Mouse (Mus musculus) midbrain, embryonic 12.5 days (tissue): ENCODE results near the gene C130026I21Rik. TPM values are rescaled to one million over a fixed set of nuclear protein-coding genes. Genes with fewer than 3 reads are reported as not detected.
"Not testable (repeated sequence)": the region's sequence is repeated elsewhere in the genome, so short reads cannot be mapped to it uniquely, and the experiment has no call there.

Experiments used
- ATAC-seq: fragments of 200-750 bp; cut with Nextera tagmentation; 2 replicates; pipeline ENCODE4 v1.8.0; 2017; ENCODE audit warnings: low read depth, moderate TSS enrichment, moderate library complexity; ENCODE audit not compliant: low FRiP score
- H3K27ac ChIP-seq: fragments of 300-500 bp; sonication (generic); replicated peaks from 2 replicates; pipeline ENCODE4 v1.5.1; 2016; ENCODE audit warnings: mild to moderate bottlenecking
- H3K27me3 ChIP-seq: fragments of 300-500 bp; sonication (generic); 2 replicates; pipeline ENCODE4 v1.6.1; 2016; ENCODE audit warnings: mild to moderate bottlenecking
- H3K36me3 ChIP-seq: fragments of 300-500 bp; sonication (generic); 2 replicates; pipeline ENCODE4 v1.6.1; 2016
- H3K4me1 ChIP-seq: fragments of 300-500 bp; sonication (generic); 2 replicates; pipeline ENCODE4 v1.6.1; 2016
- H3K4me2 ChIP-seq: fragments of 300-500 bp; sonication (generic); replicated peaks from 2 replicates; pipeline ENCODE4 v1.6.1; 2016; ENCODE audit warnings: mild to moderate bottlenecking, moderate library complexity
- H3K4me3 ChIP-seq: fragments of 300-500 bp; sonication (generic); 2 replicates; pipeline ENCODE4 v1.5.1; 2016; ENCODE audit warnings: mild to moderate bottlenecking
- H3K9ac ChIP-seq: fragments of 300-500 bp; sonication (generic); replicated peaks from 2 replicates; pipeline ENCODE4 v1.6.1; 2016; ENCODE audit warnings: mild to moderate bottlenecking, moderate library complexity
- H3K9me3 ChIP-seq: fragments of 300-500 bp; sonication (generic); 2 replicates; pipeline ENCODE4 v1.6.1; 2016; ENCODE audit warnings: mild to moderate bottlenecking
- WGBS: fragments of 180-500 bp; shearing (Covaris S2); methylation state at CpG from one replicate; pipeline ENCODE4 v1.1.7; 2016; 5-methylcytosine and 5-hydroxymethylcytosine counted together
- polyA plus RNA-seq: library from polyadenylated mRNA; unstranded; fragments of >200 nt; fragmentation: Nextera tagmentation; extraction: Ambion mirVana; gene quantifications from 2 replicates; pipeline ENCODE4 v1.2.1, GENCODE M21; 2016

C130026I21Rik gene
- polyA plus RNA-seq, 1 experiment from 2014 or later: not detected

DNA sequence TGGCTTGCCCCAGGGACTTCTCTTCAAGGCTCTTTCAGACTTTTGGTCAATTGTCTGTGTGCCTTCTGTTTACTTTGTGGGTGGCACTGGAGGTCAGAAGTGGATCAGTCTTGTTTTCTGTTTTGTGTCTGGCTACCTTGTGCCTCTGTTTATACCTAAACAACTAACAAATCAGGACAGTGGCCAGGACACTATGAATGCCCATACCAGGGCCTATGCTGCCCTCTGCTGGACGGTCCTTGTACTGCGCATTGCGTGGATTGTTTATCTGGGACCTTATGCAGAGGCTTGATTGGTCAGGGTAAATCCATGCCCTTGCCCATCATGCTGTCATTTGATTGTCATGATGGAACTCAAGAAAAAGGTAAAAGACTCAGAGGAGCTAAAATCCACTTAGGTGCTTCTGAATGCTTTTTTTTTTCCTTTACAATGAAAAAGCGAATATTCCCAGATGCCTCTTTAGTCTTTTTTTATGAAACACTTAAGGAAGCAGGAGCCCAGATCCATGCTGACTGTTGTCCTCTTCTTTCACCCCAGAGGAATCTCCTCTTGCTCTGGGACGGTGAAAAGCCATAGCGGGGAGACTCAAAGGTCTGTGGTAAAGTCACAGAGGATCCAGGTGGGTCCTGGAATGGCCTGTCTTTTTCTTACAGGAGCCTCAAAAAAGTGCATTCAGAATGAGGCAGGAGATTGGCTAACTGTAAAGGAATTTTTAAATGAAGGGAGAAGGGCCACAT lies 155.5 kb downstream of the C130026I21Rik start:
- H3K4me1 ChIP-seq, H3K27ac ChIP-seq, H3K4me2 ChIP-seq, H3K9ac ChIP-seq, H3K4me3 ChIP-seq, H3K27me3 ChIP-seq, H3K36me3 ChIP-seq, ATAC-seq: not testable (repeated sequence)
- peaks cover 13% of the 10 kb centered on the region for H3K9me3 ChIP-seq
- 53% methylated on average over 6 of the region's 6 CpGs for WGBS

- H3K27me3 ChIP-seq, H3K4me3 ChIP-seq, H3K36me3 ChIP-seq, H3K4me2 ChIP-seq, H3K9ac ChIP-seq, H3K27ac ChIP-seq, H3K4me1 ChIP-seq: not testable (repeated sequence)
- ATAC-seq: peak; percentile 65
- peaks cover 13% of the 10 kb centered on the region for H3K9me3 ChIP-seq
- WGBS: 74% methylated on average over 3 of the region's 3 CpGs
Observed at GRCm38 (mm10) chr1:85114078-85114477, 156.3 kb downstream of the C130026I21Rik start.

DNA sequence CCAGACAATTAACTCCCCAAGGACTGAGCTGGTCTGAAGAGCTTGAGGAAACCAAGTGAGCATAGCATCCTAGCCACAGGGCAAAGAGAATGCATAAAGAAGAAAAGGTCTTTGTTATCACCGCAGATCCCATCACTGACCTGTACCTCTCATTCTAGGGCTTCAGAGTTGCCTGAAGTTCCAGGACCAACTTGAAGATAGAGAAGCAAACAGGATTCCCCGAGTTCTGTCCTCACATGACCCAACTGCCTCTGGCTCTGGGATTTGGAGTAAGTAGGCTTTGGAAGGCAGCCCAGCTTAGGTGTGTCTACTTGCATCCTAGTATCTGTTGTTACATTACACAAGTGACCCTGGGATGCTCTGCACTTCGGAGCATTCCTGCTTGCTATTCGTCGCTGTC lies 157.5 kb downstream of the C130026I21Rik start:
- H3K36me3 ChIP-seq, H3K4me1 ChIP-seq, H3K27ac ChIP-seq, H3K4me2 ChIP-seq, H3K27me3 ChIP-seq, H3K4me3 ChIP-seq, H3K9ac ChIP-seq, ATAC-seq: not testable (repeated sequence)
- 72% methylated on average over 2 of the region's 5 CpGs for WGBS
- H3K9me3 ChIP-seq: peaks cover 13% of the 10 kb centered on the region

DNA sequence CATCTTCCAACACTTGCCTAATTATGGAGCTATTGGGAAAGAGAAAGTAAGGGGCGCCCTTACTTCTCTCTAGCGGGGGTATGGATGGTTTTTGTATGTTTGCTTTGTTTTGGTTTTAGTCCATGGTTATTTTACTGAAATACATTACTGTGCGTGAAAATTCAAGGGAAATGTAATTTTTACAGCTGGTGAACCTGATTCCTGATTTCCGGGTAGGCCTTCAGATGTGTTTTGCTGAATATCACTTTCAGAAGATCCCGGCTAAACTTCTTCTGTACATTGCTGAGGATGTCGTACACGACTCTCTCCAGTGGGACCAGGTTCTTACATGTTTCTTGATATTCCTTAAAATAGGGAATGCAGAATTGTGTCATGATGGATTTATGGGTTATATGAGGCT lies 158.1 kb downstream of the C130026I21Rik start:
- H3K36me3 ChIP-seq, ATAC-seq, H3K27ac ChIP-seq, H3K9me3 ChIP-seq, H3K9ac ChIP-seq, H3K27me3 ChIP-seq, H3K4me1 ChIP-seq, H3K4me2 ChIP-seq, H3K4me3 ChIP-seq: not testable (repeated sequence)
- WGBS: 86% methylated on average over 7 of the region's 7 CpGs

GRCm38 (mm10) chr1:85111572-85111971 lies 158.8 kb downstream of the C130026I21Rik start:
- not testable (repeated sequence) for H3K36me3 ChIP-seq, H3K9ac ChIP-seq, H3K27ac ChIP-seq, H3K9me3 ChIP-seq, H3K4me1 ChIP-seq, H3K4me3 ChIP-seq, H3K4me2 ChIP-seq, H3K27me3 ChIP-seq, ATAC-seq
- WGBS: 70% methylated on average over 10 of the region's 10 CpGs

DNA sequence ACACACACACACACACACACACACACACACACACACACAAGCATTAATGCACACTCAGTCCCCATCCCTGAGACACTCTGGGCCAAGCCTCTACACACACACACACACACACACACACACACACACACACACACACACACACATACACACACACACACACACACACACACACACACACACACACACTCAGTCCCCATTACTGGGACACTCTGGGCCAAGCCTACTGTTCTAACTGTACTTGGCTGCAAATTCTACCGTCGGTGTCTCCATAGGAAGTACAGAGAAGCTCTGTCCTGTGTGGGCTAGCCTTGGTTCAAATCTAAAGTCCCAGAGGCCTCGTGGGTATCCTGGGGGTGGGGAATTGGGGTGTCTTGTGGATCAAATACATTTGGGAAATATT lies 159.5 kb downstream of the C130026I21Rik start:
- not testable (repeated sequence) for ATAC-seq, H3K27ac ChIP-seq, H3K9me3 ChIP-seq, H3K27me3 ChIP-seq, H3K4me3 ChIP-seq, H3K4me1 ChIP-seq, H3K36me3 ChIP-seq, H3K9ac ChIP-seq, H3K4me2 ChIP-seq
- 69% methylated on average over 2 of the region's 3 CpGs for WGBS

GRCm38 (mm10) chr1:85109753-85110152 lies 160.6 kb downstream of the C130026I21Rik start, which contains the start of gene A530032D15Rik:
A530032D15Rik (minus strand) TSS chr1:85109853.
- H3K4me2 ChIP-seq, H3K36me3 ChIP-seq, H3K4me3 ChIP-seq, H3K9me3 ChIP-seq, H3K4me1 ChIP-seq, H3K27me3 ChIP-seq, ATAC-seq, H3K9ac ChIP-seq, H3K27ac ChIP-seq: not testable (repeated sequence)
- WGBS: no CpG with 5 or more reads among the region's 7 CpGs

DNA sequence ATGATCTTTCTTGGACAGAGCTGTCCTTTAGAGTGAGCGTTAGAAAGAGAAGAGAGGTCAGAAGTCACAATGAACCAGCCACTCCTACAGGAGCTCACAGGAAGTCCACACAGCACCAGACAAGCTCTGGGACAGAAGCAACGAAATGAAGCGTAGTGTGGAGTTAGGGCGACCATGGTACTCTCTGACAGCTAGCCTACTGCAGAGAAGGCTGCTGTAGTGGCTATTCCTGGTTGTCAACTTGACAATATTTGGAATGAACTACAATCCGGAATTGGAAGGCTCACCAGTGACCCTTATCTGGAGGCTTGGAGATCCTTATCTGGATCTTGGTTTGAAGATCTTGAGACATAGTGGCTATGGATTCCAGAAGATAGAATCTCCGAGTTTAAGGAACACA lies 164.4 kb downstream of the C130026I21Rik start:
- H3K27me3 ChIP-seq, ATAC-seq, H3K9ac ChIP-seq, H3K27ac ChIP-seq, H3K9me3 ChIP-seq, H3K4me1 ChIP-seq, H3K4me3 ChIP-seq, H3K4me2 ChIP-seq, H3K36me3 ChIP-seq: not testable (repeated sequence)
- WGBS: 71% methylated on average over 5 of the region's 6 CpGs

- H3K27ac ChIP-seq, H3K4me2 ChIP-seq, H3K9me3 ChIP-seq, H3K9ac ChIP-seq, ATAC-seq, H3K27me3 ChIP-seq, H3K4me3 ChIP-seq, H3K36me3 ChIP-seq, H3K4me1 ChIP-seq: not testable (repeated sequence)
- 80% methylated on average over 4 of the region's 4 CpGs for WGBS
Observed at GRCm38 (mm10) chr1:85105336-85105735, 165.0 kb downstream of the C130026I21Rik start.

- not testable (repeated sequence) for H3K9ac ChIP-seq, H3K4me3 ChIP-seq, H3K4me2 ChIP-seq, ATAC-seq, H3K27ac ChIP-seq, H3K36me3 ChIP-seq, H3K27me3 ChIP-seq, H3K4me1 ChIP-seq, H3K9me3 ChIP-seq
- 90% methylated on average over 4 of the region's 4 CpGs for WGBS
Observed at GRCm38 (mm10) chr1:85101754-85102153, 168.6 kb downstream of the C130026I21Rik start.

DNA sequence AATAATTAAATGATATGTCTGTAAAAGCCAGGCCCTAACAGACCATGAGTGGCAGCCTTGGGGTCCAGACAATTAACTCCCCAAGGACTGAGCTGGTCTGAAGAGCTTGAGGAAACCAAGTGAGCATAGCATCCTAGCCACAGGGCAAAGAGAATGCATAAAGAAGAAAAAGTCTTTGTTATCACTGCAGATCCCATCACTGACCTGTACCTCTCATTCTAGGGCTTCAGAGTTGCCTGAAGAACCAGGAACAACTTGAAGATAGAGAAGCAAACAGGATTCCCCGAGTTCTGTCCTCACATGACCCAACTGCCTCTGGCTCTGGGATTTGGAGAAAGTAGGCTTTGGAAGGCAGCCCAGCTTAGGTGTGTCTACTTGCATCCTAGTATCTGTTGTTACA lies 170.5 kb downstream of the C130026I21Rik start, which contains the start of gene Gm10553:
Gene Gm10553, plus strand, starts transcription at position 301 of the 400 bp plus-strand sequence.
- not testable (repeated sequence) for ATAC-seq, H3K4me3 ChIP-seq, H3K27ac ChIP-seq, H3K4me2 ChIP-seq, H3K4me1 ChIP-seq, H3K9me3 ChIP-seq, H3K36me3 ChIP-seq, H3K9ac ChIP-seq, H3K27me3 ChIP-seq
- WGBS: 68% methylated on average over 1 of the region's 1 CpGs

- H3K9ac ChIP-seq, H3K27ac ChIP-seq, ATAC-seq, H3K27me3 ChIP-seq, H3K9me3 ChIP-seq, H3K4me2 ChIP-seq, H3K36me3 ChIP-seq, H3K4me3 ChIP-seq, H3K4me1 ChIP-seq: not testable (repeated sequence)
- WGBS: 77% methylated on average over 7 of the region's 7 CpGs
Observed at GRCm38 (mm10) chr1:85099081-85099480, 171.3 kb downstream of the C130026I21Rik start.

GRCm38 (mm10) chr1:85093011-85093572 lies 177.3 kb downstream of the C130026I21Rik start:
- not testable (repeated sequence) for H3K4me2 ChIP-seq, H3K36me3 ChIP-seq, H3K4me1 ChIP-seq, H3K9me3 ChIP-seq, H3K4me3 ChIP-seq, H3K9ac ChIP-seq, H3K27me3 ChIP-seq, H3K27ac ChIP-seq, ATAC-seq
- 81% methylated on average over 6 of the region's 7 CpGs for WGBS
